Mouse (Mus musculus) layer of hippocampus, adult 9-10 months (tissue): Measurements from ENCODE around the gene Dbndd1.
"Not testable (repeated sequence)": the region's sequence is repeated elsewhere in the genome, so short reads cannot be mapped to it uniquely, and the experiment has no call there.

Source experiments
- DNase-seq: peaks from one replicate; pipeline ENCODE4 v3.0.0; 2022; ENCODE audit warnings: low spot score

Dbndd1 gene

GRCm38 (mm10) chr8:123492898-123493297 is 22.4 kb downstream of the Dbndd1 start:
- no peak for DNase-seq

GRCm38 (mm10) chr8:123491280-123492075 is 23.8 kb downstream of the Dbndd1 start:
- no peak for DNase-seq

DNA sequence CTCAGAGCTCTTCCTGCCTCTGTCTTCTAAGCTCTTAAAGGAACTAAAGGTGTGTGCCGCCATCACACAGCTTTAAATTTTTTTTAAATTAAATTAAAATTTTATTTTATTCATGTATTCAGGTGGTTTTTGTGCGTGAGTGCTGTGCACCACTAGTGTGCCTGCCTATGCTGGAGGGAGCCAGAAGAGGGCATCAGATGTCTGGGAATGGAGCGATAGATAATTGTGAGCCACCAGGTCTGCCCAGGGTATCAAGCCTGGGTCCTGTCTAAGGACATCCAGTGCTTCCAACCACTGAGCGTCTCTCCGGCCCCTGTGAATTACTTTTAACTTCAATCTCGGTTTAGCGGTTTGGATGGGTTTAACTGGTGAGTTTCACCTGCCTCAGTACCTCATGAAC is 32.6 kb downstream of the Dbndd1 start:
- DNase-seq: no peak

- DNase-seq: no peak
These were observed 36.6 kb downstream of the Dbndd1 start for GRCm38 (mm10) chr8:123478456-123479218.

DNA sequence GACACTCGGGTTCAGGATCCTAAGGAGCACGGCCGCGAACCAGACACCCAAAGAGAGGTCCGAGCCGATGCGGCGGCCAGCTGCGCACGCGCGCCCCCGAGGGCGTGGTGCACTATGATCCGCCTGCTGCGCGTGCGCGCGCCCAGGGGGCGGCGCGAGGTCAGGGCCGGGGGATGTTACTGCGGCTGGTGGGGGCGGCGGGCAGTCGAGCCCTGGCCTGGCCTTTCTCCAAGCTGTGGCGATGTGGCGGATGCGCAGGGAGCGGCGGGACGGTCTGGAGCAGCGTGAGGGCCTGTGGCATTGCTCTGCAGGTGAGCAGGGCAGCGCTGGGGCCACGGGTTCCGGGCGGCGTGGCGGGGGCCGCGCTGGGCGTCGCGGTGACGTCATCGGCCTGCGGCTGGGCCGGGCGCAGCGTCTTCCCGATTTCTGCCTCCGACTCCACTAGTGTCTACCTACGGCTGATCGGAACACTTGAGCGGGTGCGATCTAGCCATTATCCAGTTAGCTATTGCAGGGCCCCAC is 37.5 kb downstream of the Dbndd1 start, which contains the start of gene Afg3l1:
Gene Afg3l1, plus strand, starts transcription at position 167 of the 522 bp plus-strand sequence.
- DNase-seq: peak; percentile 84

GRCm38 (mm10) chr8:123476911-123477736 is 38.1 kb downstream of the Dbndd1 start:
- no peak for DNase-seq

- not testable (repeated sequence) for DNase-seq
These were observed 40.7 kb downstream of the Dbndd1 start for GRCm38 (mm10) chr8:123474549-123474948.

GRCm38 (mm10) chr8:123472991-123473390 is 42.3 kb downstream of the Dbndd1 start:
- DNase-seq: not testable (repeated sequence)

GRCm38 (mm10) chr8:123467476-123467875 is 47.8 kb downstream of the Dbndd1 start:
- DNase-seq: no peak

DNA sequence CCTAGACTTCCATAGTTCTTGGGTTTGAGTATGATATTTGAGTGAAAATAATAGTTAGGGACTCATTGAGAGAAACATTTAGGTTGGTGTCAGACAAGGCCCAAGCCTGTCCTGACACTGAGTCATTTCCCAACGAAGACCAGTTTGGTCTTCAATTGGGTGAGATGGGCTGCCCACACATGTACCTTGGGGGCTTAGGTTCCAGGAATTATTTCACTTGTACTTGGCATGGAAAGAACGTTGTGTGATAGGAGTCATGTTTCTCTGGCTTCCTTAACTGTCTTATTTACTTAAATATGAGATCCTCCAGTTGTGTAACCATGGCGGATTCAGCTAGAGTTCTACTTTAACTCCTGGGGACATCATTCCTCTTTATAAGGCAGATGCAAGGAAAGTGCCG is 51.6 kb downstream of the Dbndd1 start:
- no peak for DNase-seq
